Mouse (Mus musculus) stomach, postnatal 0 days (tissue): ENCODE results near the gene Pwwp2b. TPM values are rescaled to one million over a fixed set of nuclear protein-coding genes. Genes with fewer than 3 reads are reported as not detected.
A peak's percentile ranks its signal among the peaks of the same experiment; 100 is the strongest.

ENCODE experiments used
- ATAC-seq: fragments of 200-750 bp; cut with Nextera tagmentation; 2 replicates; pipeline ENCODE4 v1.8.0; 2017; ENCODE audit not compliant: low FRiP score, low TSS enrichment
- DNase-seq: peaks from one replicate; pipeline ENCODE4 v3.0.0-alpha.2; 2016; ENCODE audit warnings: low spot score
- H3K27ac ChIP-seq: fragments of 300-500 bp; sonication (generic); replicated peaks from 2 replicates; pipeline ENCODE4 v1.5.1; 2014; ENCODE audit warnings: mild to moderate bottlenecking, control low read depth
- H3K27me3 ChIP-seq: fragments of 300-500 bp; sonication (generic); 2 replicates; pipeline ENCODE4 v1.6.1; 2014; ENCODE audit warnings: low read length; ENCODE audit not compliant: control insufficient read depth, insufficient read depth
- H3K36me3 ChIP-seq: fragments of 300-500 bp; sonication (generic); 2 replicates; pipeline ENCODE4 v1.6.1; 2014; ENCODE audit warnings: low read length, mixed read lengths; ENCODE audit not compliant: control insufficient read depth, insufficient read depth
- H3K4me1 ChIP-seq: fragments of 300-500 bp; sonication (generic); replicated peaks from 2 replicates; pipeline ENCODE4 v1.6.1; 2014; ENCODE audit warnings: antibody characterized with exemption; ENCODE audit not compliant: control insufficient read depth, insufficient read depth
- H3K4me2 ChIP-seq: fragments of 300-500 bp; sonication (generic); replicated peaks from 2 replicates; pipeline ENCODE4 v1.6.1; 2014; ENCODE audit warnings: low read depth, mild to moderate bottlenecking, control low read depth, moderate library complexity
- H3K4me3 ChIP-seq: fragments of 300-500 bp; sonication (generic); 2 replicates; pipeline ENCODE4 v1.5.1; 2014; ENCODE audit warnings: low read depth, low read length, control low read depth
- H3K9ac ChIP-seq: fragments of 300-500 bp; sonication (generic); 2 replicates; pipeline ENCODE4 v1.6.1; 2014; ENCODE audit warnings: mild to moderate bottlenecking, low read length, control low read depth, mixed read lengths
- H3K9me3 ChIP-seq: fragments of 300-500 bp; sonication (generic); 2 replicates; pipeline ENCODE4 v1.6.1; 2016; ENCODE audit warnings: low read length; ENCODE audit not compliant: control insufficient read depth
- CTCF ChIP-seq: IDR thresholded peaks from 2 replicates; pipeline ENCODE4 v1.5.1; 2016; ENCODE audit warnings: antibody characterized with exemption, low read depth, mild to moderate bottlenecking, moderate library complexity
- EP300 ChIP-seq: optimal IDR thresholded peaks from 2 replicates; pipeline ENCODE3; 2016; ENCODE audit warnings: antibody characterized with exemption
- WGBS: fragments of 180-500 bp; shearing (Covaris S2); extraction: QIAGEN DNeasy Blood & Tissue Kit; methylation state at CpG from one replicate; pipeline ENCODE4 v1.1.7; 2014; 5-methylcytosine and 5-hydroxymethylcytosine counted together
- polyA plus RNA-seq: library from polyadenylated mRNA; unstranded; fragments of >200 nt; fragmentation: Nextera tagmentation; extraction: Ambion mirVana; gene quantifications from 2 replicates; pipeline ENCODE4 v1.2.1, GENCODE M21; 2015

The Pwwp2b gene
- polyA plus RNA-seq, 1 experiment from 2014 or later = 16.0 TPM

DNA sequence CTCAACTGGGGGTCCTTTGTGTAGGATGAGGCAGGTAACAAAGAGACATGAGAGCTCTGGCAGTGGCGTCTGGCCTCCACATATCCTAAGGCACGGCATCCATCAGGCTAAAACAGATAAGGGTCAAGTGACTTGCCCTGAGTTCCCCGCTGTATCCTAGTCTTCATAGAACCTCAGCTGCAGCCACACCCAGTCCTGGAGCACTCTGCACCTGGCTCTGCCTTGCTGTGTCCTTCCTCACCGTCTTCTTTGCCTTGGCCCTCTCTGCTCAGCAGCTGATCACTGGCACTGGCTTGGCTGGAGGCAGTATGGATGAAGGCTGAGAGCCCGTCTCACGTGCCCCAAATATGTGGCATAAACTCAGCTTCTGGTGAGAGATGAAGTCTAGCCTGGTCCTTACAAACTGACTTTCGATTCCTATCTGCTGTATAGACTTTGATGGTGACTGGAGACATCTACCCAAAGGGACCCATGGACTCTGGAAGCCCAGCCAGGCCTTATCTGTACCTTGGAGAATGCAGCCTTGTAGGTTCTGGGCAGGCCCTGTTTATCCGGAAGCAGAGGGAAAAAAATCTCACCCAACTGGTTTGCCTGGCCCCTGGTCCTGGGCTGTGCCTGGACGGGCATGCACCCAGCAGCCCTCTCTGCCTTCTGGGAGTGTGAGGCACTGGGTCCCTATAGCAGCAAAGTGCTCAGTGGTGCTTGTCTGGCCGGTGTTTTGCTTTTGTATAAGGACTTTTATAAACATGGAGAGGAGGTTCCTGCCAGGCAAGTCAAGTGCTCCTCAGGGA is 9.7 kb downstream of the Pwwp2b start:
- DNase-seq = peak; percentile 93

DNA sequence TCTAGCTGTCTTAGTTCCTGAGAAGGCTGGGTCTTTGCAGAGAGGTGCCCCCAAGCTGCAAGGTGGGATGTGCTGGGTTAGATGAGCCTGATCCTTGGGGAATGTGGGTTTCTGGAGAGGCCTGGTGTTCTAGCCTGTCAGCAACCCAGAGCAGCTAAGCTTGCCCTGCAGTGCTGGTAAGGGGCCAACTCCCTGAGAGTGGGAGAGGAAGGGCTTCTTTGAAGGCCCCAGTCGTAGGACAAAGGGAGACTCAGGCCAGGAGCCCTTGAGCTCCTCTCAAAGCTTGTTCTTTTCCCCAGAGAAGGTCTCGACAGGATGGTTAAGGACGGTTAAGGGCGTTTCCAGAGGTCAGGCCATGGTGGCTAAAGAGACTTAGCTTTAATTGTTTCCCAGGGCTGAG is 16.1 kb downstream of the Pwwp2b start:
- Histone ChIP-seq H3K9me3 (no peaks in the 10 kb centered on the region), H3K4me2 (no peak overlapping the region), H3K9ac (no peak overlapping the region), H3K4me3 (no peak overlapping the region), H3K4me1 (peaks cover 5% of the 10 kb centered on the region), H3K27ac (no peak overlapping the region), H3K36me3 (peaks cover 3% of the 10 kb centered on the region; the same call in 1 of the 2 replicates), H3K27me3 (no peaks in the 10 kb centered on the region)
- 52% methylated on average over 4 of the region's 4 CpGs for WGBS
- ATAC-seq (no peak), DNase-seq (no peak)
- TF ChIP-seq EP300 (no peak), CTCF (no peak)

More for the DNA sequence above, 9.7 kb downstream of the Pwwp2b start:
- H3K9me3 ChIP-seq = no peaks in the 10 kb centered on the region
- no peak overlapping the region for H3K4me3 ChIP-seq
- H3K27me3 ChIP-seq = no peaks in the 10 kb centered on the region
- peak; percentile 94 for ATAC-seq
- peaks cover 9% of the 10 kb centered on the region; the same call in 1 of the 2 replicates for H3K4me1 ChIP-seq
- H3K9ac ChIP-seq = no peak overlapping the region
- peak overlapping the region; percentile 90 for H3K27ac ChIP-seq
- H3K36me3 ChIP-seq = peaks cover 13% of the 10 kb centered on the region
- TF ChIP-seq EP300 (peak; percentile 88), CTCF (no peak)
- peak overlapping the region; percentile 17 for H3K4me2 ChIP-seq
- WGBS = 34% methylated on average over 10 of the region's 10 CpGs

- peaks cover 5% of the 10 kb centered on the region for H3K4me1 ChIP-seq
- no peak overlapping the region for H3K4me2 ChIP-seq
- WGBS = 53% methylated on average over 6 of the region's 6 CpGs
- no peak overlapping the region for H3K27ac ChIP-seq
- H3K9me3 ChIP-seq = no peaks in the 10 kb centered on the region
- no peak for TF ChIP-seq CTCF
- no peak for TF ChIP-seq EP300
- H3K27me3 ChIP-seq = no peaks in the 10 kb centered on the region
- ATAC-seq (no peak), DNase-seq (no peak)
- no peak overlapping the region for H3K4me3 ChIP-seq
- H3K9ac ChIP-seq = no peak overlapping the region
- peaks cover 3% of the 10 kb centered on the region; the same call in 1 of the 2 replicates for H3K36me3 ChIP-seq
Measured at GRCm38 (mm10) chr7:139265634-139266033, 17.4 kb downstream of the Pwwp2b start.

DNA sequence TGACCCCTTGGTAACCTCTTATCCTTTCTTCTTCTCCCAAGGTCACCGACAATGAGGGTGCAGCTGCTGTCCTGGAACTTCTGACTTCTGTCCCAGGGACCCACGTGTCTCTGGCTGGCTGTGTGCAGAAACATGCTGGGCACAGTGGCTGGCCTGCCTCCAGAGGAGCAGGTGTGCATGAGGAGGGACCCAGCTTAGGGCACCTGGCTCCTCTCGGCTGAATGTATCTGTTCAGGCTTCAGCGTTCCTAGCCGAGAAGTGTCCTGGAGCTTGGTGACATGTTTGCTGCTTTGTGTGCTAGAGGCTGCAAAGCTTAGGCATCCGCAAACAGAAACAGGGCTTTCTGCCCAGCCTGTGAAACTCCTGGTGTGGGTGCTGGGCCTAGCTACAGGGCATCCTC is 18.1 kb downstream of the Pwwp2b start:
- no peak overlapping the region for H3K9ac ChIP-seq
- no peaks in the 10 kb centered on the region for H3K9me3 ChIP-seq
- DNase-seq (no peak), ATAC-seq (no peak)
- WGBS = 60% methylated on average over 6 of the region's 6 CpGs
- H3K27me3 ChIP-seq = no peaks in the 10 kb centered on the region
- H3K4me1 ChIP-seq = peaks cover 5% of the 10 kb centered on the region
- H3K36me3 ChIP-seq = peaks cover 2% of the 10 kb centered on the region; the same call in 1 of the 2 replicates
- H3K4me3 ChIP-seq = no peak overlapping the region
- TF ChIP-seq CTCF = no peak
- TF ChIP-seq EP300 = no peak
- no peak overlapping the region for H3K27ac ChIP-seq
- no peak overlapping the region for H3K4me2 ChIP-seq

GRCm38 (mm10) chr7:139266886-139267870 is 18.9 kb downstream of the Pwwp2b start:
- WGBS = 62% methylated on average over 8 of the region's 8 CpGs

More at GRCm38 (mm10) chr7:139266886-139267870, 18.9 kb downstream of the Pwwp2b start:
- peak; percentile 72 for DNase-seq
- no peaks in the 10 kb centered on the region for H3K27me3 ChIP-seq
- peak; percentile 50; the same call in 1 of the 2 replicates for ATAC-seq
- no peak overlapping the region for H3K4me2 ChIP-seq
- peaks cover 8% of the 10 kb centered on the region for H3K4me1 ChIP-seq
- no peak overlapping the region for H3K27ac ChIP-seq
- H3K9me3 ChIP-seq = no peaks in the 10 kb centered on the region
- H3K36me3 ChIP-seq = no peaks in the 10 kb centered on the region; the same call in 1 of the 2 replicates
- no peak overlapping the region for H3K9ac ChIP-seq
- TF ChIP-seq CTCF = no peak
- no peak for TF ChIP-seq EP300
- no peak overlapping the region for H3K4me3 ChIP-seq
